In genomic region chr3:90292345-90293275, GRCm38 (mm10) we compare ENCODE assay signal across 8 mouse cellular contexts. TPM values are rescaled to one million over a fixed set of nuclear protein-coding genes. Genes with fewer than 3 reads are reported as not detected.
A peak's percentile ranks its signal among the peaks of the same experiment; 100 is the strongest.
DNase-seq lines count a peak whose midpoint lies in the region; ATAC-seq and TF ChIP-seq lines count a peak whose summit lies in the region.

Gatad2b (plus strand) TSS chr3:90293178.

- TF ChIP-seq CTCF in ES-Bruce4 (IDR thresholded peaks at IDR 0.05; ENCODE audit: low read depth, low read length) = no peak
- TF ChIP-seq CTCF in liver, postnatal 0 days (IDR thresholded peaks at IDR 0.05; ENCODE audit: low read depth) = no peak

- intact Hi-C loops in heart, postnatal 10 days (cut with DNase I) = loop anchor here (1.0 kb wide), 1 partner anchor 27 kb away; the partner anchor contains the start of gene Dennd4b

- H3K27ac ChIP-seq in ES-Bruce4 (ENCODE audit: insufficient read depth, low read length) = peak within 1 kb of the TSS; percentile 95
- peak within 1 kb of the TSS; percentile 98 for H3K27ac ChIP-seq in forebrain, embryonic 13.5 days
- H3K27ac ChIP-seq in liver, postnatal 0 days (ENCODE audit: low read depth) = peak within 1 kb of the TSS; percentile 99
- H3K27ac ChIP-seq in neural tube, embryonic 14.5 days (ENCODE audit: low read depth, low read length) = peak within 1 kb of the TSS; percentile 96

- peak within 1 kb of the TSS; percentile 99 for H3K4me3 ChIP-seq in ES-Bruce4 (ENCODE audit: low read depth, low read length)
- H3K4me3 ChIP-seq in forebrain, embryonic 13.5 days = peak within 1 kb of the TSS; percentile 95
- peak within 1 kb of the TSS; percentile 90 for H3K4me3 ChIP-seq in liver, postnatal 0 days (ENCODE audit: low read depth, low read length)
- peak within 1 kb of the TSS; percentile 83 for H3K4me3 ChIP-seq in neural tube, embryonic 14.5 days (ENCODE audit: low read depth, low read length)

- H3K4me2 ChIP-seq in forebrain, embryonic 13.5 days = peak within 1 kb of the TSS; percentile 96
- H3K4me2 ChIP-seq in liver, postnatal 0 days (ENCODE audit: low read depth, low read length) = peak within 1 kb of the TSS; percentile 84
- peak within 1 kb of the TSS; percentile 79 for H3K4me2 ChIP-seq in neural tube, embryonic 14.5 days (ENCODE audit: low read depth, low read length)

- H3K9me3 ChIP-seq in ES-Bruce4 (replicated peaks; ENCODE audit: control insufficient read depth, insufficient read depth, low read length, poor library complexity, severe bottlenecking) = no peaks in the 10 kb centered on the region
- H3K9me3 ChIP-seq in forebrain, embryonic 13.5 days (replicated peaks) = no peaks in the 10 kb centered on the region
- no peaks in the 10 kb centered on the region for H3K9me3 ChIP-seq in liver, postnatal 0 days (ENCODE audit: low read length)
- H3K9me3 ChIP-seq in neural tube, embryonic 14.5 days (ENCODE audit: control insufficient read depth, low read length) = no peaks in the 10 kb centered on the region

- peaks cover 4% of the 10 kb centered on the region; the same call in 1 of the 2 replicates for H3K36me3 ChIP-seq in ES-Bruce4 (ENCODE audit: control insufficient read depth, insufficient read depth, low read length, poor library complexity, severe bottlenecking)
- peaks cover 3% of the 10 kb centered on the region; the same call in 1 of the 2 replicates for H3K36me3 ChIP-seq in forebrain, embryonic 13.5 days (ENCODE audit: poor library complexity, severe bottlenecking)
- H3K36me3 ChIP-seq in liver, postnatal 0 days (replicated peaks; ENCODE audit: insufficient read depth, low read length) = 0 out of 2 replicates have a peak, but pooled peaks cover 3% of the 10 kb centered on the region
- no peaks in the 10 kb centered on the region for H3K36me3 ChIP-seq in neural tube, embryonic 14.5 days (ENCODE audit: control insufficient read depth, insufficient read depth, low read length)

- peak within 1 kb of the TSS; percentile 83 for H3K9ac ChIP-seq in ES-Bruce4 (ENCODE audit: low read depth, poor library complexity, severe bottlenecking)
- H3K9ac ChIP-seq in forebrain, embryonic 13.5 days = peak within 1 kb of the TSS; percentile 95
- H3K9ac ChIP-seq in liver, postnatal 0 days (replicated peaks) = peak within 1 kb of the TSS; percentile 95
- peak within 1 kb of the TSS; percentile 92 for H3K9ac ChIP-seq in neural tube, embryonic 14.5 days (replicated peaks; ENCODE audit: low read depth, low read length)

- no peak for TF ChIP-seq EP300 in ES-Bruce4 (IDR thresholded peaks at IDR 0.05; ENCODE audit: insufficient read depth, low read depth, low read length)
- TF ChIP-seq EP300 in liver, postnatal 0 days (IDR thresholded peaks at IDR 0.05; ENCODE audit: low read depth) = peak; percentile 70

- peak; percentile 33 for TF ChIP-seq POLR2A in ES-Bruce4 (IDR thresholded peaks at IDR 0.05; ENCODE audit: insufficient read depth, low read length)

- no peaks in the 10 kb centered on the region for H3K27me3 ChIP-seq in ES-Bruce4 (ENCODE audit: control insufficient read depth, insufficient read depth, low read length, poor library complexity, severe bottlenecking)
- no peaks in the 10 kb centered on the region for H3K27me3 ChIP-seq in forebrain, embryonic 13.5 days
- H3K27me3 ChIP-seq in liver, postnatal 0 days (ENCODE audit: insufficient read depth, low read length) = no peaks in the 10 kb centered on the region
- H3K27me3 ChIP-seq in neural tube, embryonic 14.5 days (ENCODE audit: control insufficient read depth, insufficient read depth, low read length) = no peaks in the 10 kb centered on the region

- under 1% methylated on average over 40 of the region's 47 CpGs for WGBS in forebrain, embryonic 13.5 days
- 1% methylated on average over 47 of the region's 47 CpGs for WGBS in large intestine, adult 2 months
- WGBS in liver, postnatal 0 days (ENCODE audit: insufficient replicate concordance) = under 1% methylated on average over 39 of the region's 47 CpGs
- WGBS in neural tube, embryonic 14.5 days = under 1% methylated on average over 44 of the region's 47 CpGs

- no peaks in the 10 kb centered on the region for H3K4me1 ChIP-seq in ES-Bruce4 (ENCODE audit: control insufficient read depth, insufficient read depth, low read length)
- peaks cover 32% of the 10 kb centered on the region for H3K4me1 ChIP-seq in forebrain, embryonic 13.5 days
- peaks cover 20% of the 10 kb centered on the region for H3K4me1 ChIP-seq in liver, postnatal 0 days (ENCODE audit: insufficient read depth)
- peaks cover 18% of the 10 kb centered on the region for H3K4me1 ChIP-seq in neural tube, embryonic 14.5 days (ENCODE audit: control insufficient read depth, insufficient read depth, low read length)

- peak; percentile 99 for DNase-seq in heart, postnatal 10 days
- DNase-seq in large intestine, adult 2 months (ENCODE audit: low read depth, low spot score) = peak; percentile 99
- DNase-seq in liver, postnatal 0 days = peak; percentile 98
- peak; percentile 98 for DNase-seq in testis, postnatal 10 days (ENCODE audit: low spot score)

- peak; percentile 99 for ATAC-seq in cerebellum, adult (ENCODE audit: insufficient number of reproducible peaks, low FRiP score, low TSS enrichment)
- peak; percentile 99 for ATAC-seq in forebrain, embryonic 13.5 days
- peak; percentile 97 for ATAC-seq in liver, postnatal 0 days
- peak; percentile 99 for ATAC-seq in neural tube, embryonic 14.5 days (ENCODE audit: low read depth)

RNA-seq across cellular contexts. Expression of gene Gatad2b, which starts in this region (rescaled TPM):
- 59.0 and 66.1 TPM in 2 replicates for polyA plus RNA-seq in ES-Bruce4 (2011; ENCODE audit: insufficient read depth, insufficient read length, low read depth, missing spikeins)
- 18.0 and 18.6 TPM in 2 replicates for polyA plus RNA-seq in forebrain, embryonic 13.5 days (2015; fragmentation: Nextera tagmentation; extraction: Ambion mirVana)
- total RNA-seq in heart, postnatal 10 days (2021) = 10 to 100 TPM; 56.6 to 59.5 TPM
- polyA plus RNA-seq in large intestine, adult 2 months (2012; rRNA removed) = 7.7 and 13.4 TPM in 2 replicates
- 2.3 and 3.1 TPM in 2 replicates for polyA plus RNA-seq in liver, postnatal 0 days (2015; fragmentation: Nextera tagmentation; extraction: Ambion mirVana)
- 14.3 and 21.6 TPM in 2 replicates for polyA plus RNA-seq in neural tube, embryonic 14.5 days (2014; fragmentation: Nextera tagmentation; extraction: Ambion mirVana)

Comparison
In these comparisons a context has a peak if more than half of its experiments do, and no peak if none do; other contexts are left out.
1. Peak in every context shown above with its lines: DNase-seq, ATAC-seq, H3K4me3 ChIP-seq and H3K27ac ChIP-seq.